24 mouse cellular contexts compared by ENCODE assay signal in the genomic region with DNA sequence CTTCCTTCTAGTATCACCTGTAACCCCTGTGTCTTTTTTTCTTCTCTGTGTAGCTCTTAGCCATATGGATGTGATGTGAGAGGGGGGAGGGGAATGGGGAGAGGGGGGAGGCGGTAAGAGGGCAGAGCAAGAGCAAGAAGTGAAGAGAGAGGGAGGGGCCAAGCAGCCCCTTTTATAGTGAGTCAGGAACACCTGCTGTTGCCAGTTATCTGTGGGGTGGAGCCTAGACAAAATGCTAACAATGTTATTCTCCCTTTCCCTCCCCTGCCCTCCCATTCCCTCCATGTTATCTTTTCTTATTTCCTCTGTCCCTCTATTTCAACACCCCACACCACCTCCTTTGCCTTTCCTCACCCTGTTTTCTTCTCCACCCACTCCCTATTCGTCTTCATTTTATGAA.
DNase-seq lines count a peak whose midpoint lies in the region; ATAC-seq and TF ChIP-seq lines count a peak whose summit lies in the region.
"Had no signal": no experiment of that assay in that cellular context is flagged by ENCODE, and none has a peak within 500 bp of the region (broad histone marks: within the 10 kb centered on the region; RNA-seq: fewer than 3 reads in every experiment).

No protein-coding gene starts in this region.

- no peak for TF ChIP-seq EP300 in heart, adult 2 months (IDR thresholded peaks at IDR 0.05; ENCODE audit: insufficient read depth, low read depth, low read length)

- no peaks in the 10 kb centered on the region for H3K9me3 ChIP-seq in heart, embryonic 12.5 days (replicated peaks)
- no peaks in the 10 kb centered on the region for H3K9me3 ChIP-seq in neural tube, embryonic 13.5 days
- H3K9me3 ChIP-seq in ES-E14 (ENCODE audit: control insufficient read depth, insufficient read depth, low read depth, low read length): no peaks in the 10 kb centered on the region
- H3K9me3 ChIP-seq: embryonic facial prominence, embryonic 15.5 days; forebrain, embryonic 10.5 days; hindbrain, embryonic 10.5 days; intestine, embryonic 15.5 days had no signal

- in situ Hi-C loops in ES-E14 (cut with MboI; ENCODE audit: low sequenced_read_pairs in 2 of 2, unreplicated experiment in 2 of 2): no loop called here

- H3K4me3 ChIP-seq in heart, embryonic 12.5 days: no peak overlapping the region
- H3K4me3 ChIP-seq in heart, adult 2 months: no peak overlapping the region
- no peak overlapping the region for H3K4me3 ChIP-seq in neural tube, embryonic 13.5 days
- H3K4me3 ChIP-seq in ES-E14 (ENCODE audit: insufficient read depth in 1 of 2, low read depth in 1 of 2, low read length in 2 of 2, poor library complexity in 1 of 2, severe bottlenecking in 1 of 2): no peak overlapping the region
- H3K4me3 ChIP-seq: embryonic facial prominence, embryonic 15.5 days; erythroblast, embryonic 14.5 days; forebrain, embryonic 10.5 days; hindbrain, embryonic 10.5 days; intestine, embryonic 15.5 days had no signal

- DNase-seq in heart, adult 2 months: no peak
- DNase-seq in neural tube, embryonic 10.5 days (ENCODE audit: extremely low spot score, low spot score): no peak
- peak; percentile 6 for DNase-seq in ES-E14 (ENCODE audit: low read depth, low spot score)
- DNase-seq in mesoderm, embryonic 11.5 days (ENCODE audit: low read depth, low spot score): peak; percentile 10
- DNase-seq in frontal cortex, postnatal 36 days (ENCODE audit: low spot score in 2 of 2): no peak
- no peak for DNase-seq in ovary, postnatal 36 days (ENCODE audit: low spot score)
- DNase-seq: adrenal gland, adult 8-10 months; adrenal gland, postnatal 36 days; cerebellum, adult 11 months; cerebellum, adult 9-10 months; cerebellum, postnatal 25 days; gastrocnemius, postnatal 10 days; heart, adult 18-20 months had no signal

- WGBS in heart, embryonic 12.5 days: 48% methylated on average over 1 of the region's 2 CpGs
- WGBS in heart, adult 2 months: 21% methylated on average over 1 of the region's 2 CpGs
- 34% methylated on average over 2 of the region's 2 CpGs for WGBS in neural tube, embryonic 13.5 days

- intact Hi-C loops in heart, adult 2 months (cut with DNase I): loop anchor here (5.0 to 10.0 kb wide), 2 partner anchors 43 to 271 kb away; no protein-coding TSS in a partner anchor

- H3K9ac ChIP-seq in heart, embryonic 12.5 days: no peak overlapping the region
- no peak overlapping the region for H3K9ac ChIP-seq in heart, adult 2 months (ENCODE audit: low read depth, low read length)
- no peak overlapping the region for H3K9ac ChIP-seq in neural tube, embryonic 13.5 days
- H3K9ac ChIP-seq in ES-E14 (ENCODE audit: insufficient read depth, low read depth, low read length, poor library complexity, severe bottlenecking): no peak overlapping the region
- H3K9ac ChIP-seq: embryonic facial prominence, embryonic 15.5 days; hindbrain, embryonic 14.5 days; intestine, embryonic 15.5 days had no signal

- TF ChIP-seq POLR2A in heart, adult 2 months (IDR thresholded peaks at IDR 0.05; ENCODE audit: insufficient read depth, low read depth, low read length): no peak

- H3K36me3 ChIP-seq in heart, embryonic 12.5 days: no peaks in the 10 kb centered on the region
- no peaks in the 10 kb centered on the region for H3K36me3 ChIP-seq in heart, adult 2 months (ENCODE audit: control insufficient read depth, insufficient read depth, low read length)
- no peaks in the 10 kb centered on the region for H3K36me3 ChIP-seq in neural tube, embryonic 13.5 days
- no peaks in the 10 kb centered on the region for H3K36me3 ChIP-seq in ES-E14 (ENCODE audit: control insufficient read depth, insufficient read depth, low read length, poor library complexity, severe bottlenecking)
- H3K36me3 ChIP-seq: embryonic facial prominence, embryonic 15.5 days; forebrain, embryonic 10.5 days; hindbrain, embryonic 10.5 days; intestine, embryonic 15.5 days had no signal

- H3K27me3 ChIP-seq in heart, embryonic 12.5 days (replicated peaks): 0 out of 2 replicates have a peak, but pooled peaks cover 1% of the 10 kb centered on the region
- no peaks in the 10 kb centered on the region for H3K27me3 ChIP-seq in heart, adult 2 months (ENCODE audit: control insufficient read depth, insufficient read depth, low read length)
- H3K27me3 ChIP-seq in neural tube, embryonic 13.5 days: no peaks in the 10 kb centered on the region
- H3K27me3 ChIP-seq: embryonic facial prominence, embryonic 15.5 days; intestine, embryonic 15.5 days; Patski had no signal

- H3K4me1 ChIP-seq in heart, embryonic 12.5 days (replicated peaks): peaks cover 5% of the 10 kb centered on the region; the same call in 1 of the 2 replicates
- H3K4me1 ChIP-seq in heart, adult 2 months (ENCODE audit: control insufficient read depth, insufficient read depth, low read length): no peaks in the 10 kb centered on the region
- H3K4me1 ChIP-seq in neural tube, embryonic 13.5 days (replicated peaks): peaks cover 19% of the 10 kb centered on the region
- peaks cover 3% of the 10 kb centered on the region in 2 experiments; a peak in 1 of 4 replicates for H3K4me1 ChIP-seq in ES-E14 (ENCODE audit: control insufficient read depth in 2 of 2, insufficient read depth in 2 of 2, low read length in 2 of 2, poor library complexity in 1 of 2)

- TF ChIP-seq CTCF in heart, adult 2 months (IDR thresholded peaks at IDR 0.05): no peak

- H3K27ac ChIP-seq in heart, embryonic 12.5 days (ENCODE audit: poor library complexity, severe bottlenecking): no peak overlapping the region
- H3K27ac ChIP-seq in heart, adult 2 months: no peak overlapping the region
- no peak overlapping the region for H3K27ac ChIP-seq in neural tube, embryonic 13.5 days (replicated peaks)
- no peak overlapping the region for H3K27ac ChIP-seq in ES-E14 (ENCODE audit: insufficient read depth, low read depth, low read length, poor library complexity, severe bottlenecking)
- H3K27ac ChIP-seq: embryonic facial prominence, embryonic 15.5 days; forebrain, embryonic 10.5 days; hindbrain, embryonic 10.5 days; hindbrain, embryonic 14.5 days; intestine, embryonic 15.5 days had no signal

- 0 out of 2 replicates have a peak, but pooled peaks have one; percentile 36 for ATAC-seq in heart, embryonic 12.5 days (ENCODE audit: insufficient number of reproducible peaks, low FRiP score)
- ATAC-seq in neural tube, embryonic 13.5 days (ENCODE audit: low read depth): 0 out of 2 replicates have a peak, but pooled peaks have one; percentile 28
- ATAC-seq: forebrain, embryonic 14.5 days; intestine, embryonic 15.5 days; Patski had no signal

- no peak overlapping the region for H3K4me2 ChIP-seq in heart, embryonic 12.5 days
- H3K4me2 ChIP-seq in neural tube, embryonic 13.5 days: no peak overlapping the region
- H3K4me2 ChIP-seq: embryonic facial prominence, embryonic 15.5 days; heart, embryonic 11.5 days; hindbrain, embryonic 14.5 days; intestine, embryonic 15.5 days had no signal

- H3K79me2 ChIP-seq in heart, adult 2 months (replicated peaks; ENCODE audit: control insufficient read depth, insufficient read depth, low read length): no peaks in the 10 kb centered on the region

TF ChIP-seq in ES-E14, 5 proteins besides CTCF, POLR2A, EP300 and RAD21:
- TF ChIP-seq ZC3H11A (IDR thresholded peaks at IDR 0.05; ENCODE audit: borderline replicate concordance, low read depth, low read length) (no peak), CHD2 (IDR thresholded peaks at IDR 0.05; ENCODE audit: low read depth, low read length) (no peak), ZNF384 (IDR thresholded peaks at IDR 0.05; ENCODE audit: low read depth, low read length) (no peak)

Comparison
In these comparisons a context has a peak if more than half of its experiments do, and no peak if none do; other contexts are left out.
1. DNase-seq: peak in ES-E14 (single experiment) and mesoderm, embryonic 11.5 days (single experiment); none in heart, adult 2 months (0 of 2), neural tube, embryonic 10.5 days (single experiment), frontal cortex, postnatal 36 days (0 of 2) and ovary, postnatal 36 days (single experiment).